Mouse (Mus musculus) spleen, adult 2 months (tissue): Measurements from ENCODE around the gene Gm21739. TPM values are rescaled to one million over a fixed set of nuclear protein-coding genes. Genes with fewer than 3 reads are reported as not detected.
"Not testable (repeated sequence)": the region's sequence is repeated elsewhere in the genome, so short reads cannot be mapped to it uniquely, and the experiment has no call there.

ENCODE experiments used
- DNase-seq, 2 experiments: peaks; one replicate each; pipeline versions ENCODE4 v3.0.0 to v3.0.0-alpha.2; 2012 to 2021; ENCODE audit warnings: low spot score in 2 of 2, low read depth in 1 of 2
- H3K27ac ChIP-seq: fragments of 200-500 bp; 2 replicates; pipeline ENCODE4 v1.5.1; 2012; ENCODE audit warnings: low read length, inconsistent platforms; ENCODE audit not compliant: insufficient read depth
- H3K27me3 ChIP-seq: fragments of 200-500 bp; 2 replicates; pipeline ENCODE4 v1.6.1; 2012; ENCODE audit warnings: mild to moderate bottlenecking, moderate library complexity, low read length, inconsistent platforms; ENCODE audit not compliant: control insufficient read depth, insufficient read depth
- H3K36me3 ChIP-seq: fragments of 200-500 bp; 2 replicates; pipeline ENCODE4 v1.6.1; 2012; ENCODE audit warnings: mild to moderate bottlenecking, low read length, inconsistent platforms; ENCODE audit not compliant: control insufficient read depth, insufficient read depth
- H3K4me1 ChIP-seq: fragments of 200-500 bp; 2 replicates; pipeline ENCODE4 v1.6.1; 2011; ENCODE audit warnings: inconsistent platforms; ENCODE audit not compliant: control insufficient read depth, insufficient read depth, insufficient read length
- H3K4me3 ChIP-seq: fragments of 200-500 bp; 2 replicates; pipeline ENCODE4 v1.5.1; 2011; ENCODE audit warnings: mild to moderate bottlenecking, inconsistent platforms; ENCODE audit not compliant: insufficient read depth, insufficient read length; ENCODE audit errors: extremely low read depth
- WGBS: fragments of 180-500 bp; shearing (Covaris S2); methylation state at CpG from one replicate; pipeline ENCODE4 v1.1.7; 2018; 5-methylcytosine and 5-hydroxymethylcytosine counted together
- polyA plus RNA-seq: library from polyadenylated mRNA; depleted of rRNA; stranded (reverse); fragments of >200 nt; gene quantifications from 2 replicates; pipeline ENCODE4 v1.2.3, GENCODE M21; 2012; rRNA removed

The Gm21739 gene
- polyA plus RNA-seq = not detected in 2 replicates

GRCm38 (mm10) chrY:44264344-44264743 is at the start of gene Gm21739:
Gene Gm21739, minus strand, starts transcription at chrY:44264444.
- DNase-seq = not testable (repeated sequence)
- WGBS = no CpG with 5 or more reads among the region's 6 CpGs

More at GRCm38 (mm10) chrY:44264344-44264743, at the start of gene Gm21739:
- H3K27me3 ChIP-seq, H3K4me3 ChIP-seq, H3K36me3 ChIP-seq, H3K27ac ChIP-seq, H3K4me1 ChIP-seq: not testable (repeated sequence)
